Mouse (Mus musculus): Measurements from ENCODE around the gene Rheb.
A peak's percentile ranks its signal among the peaks of the same experiment; 100 is the strongest.
"Not testable (repeated sequence)": the region's sequence is repeated elsewhere in the genome, so short reads cannot be mapped to it uniquely, and the experiment has no call there.

The Rheb gene

DNA sequence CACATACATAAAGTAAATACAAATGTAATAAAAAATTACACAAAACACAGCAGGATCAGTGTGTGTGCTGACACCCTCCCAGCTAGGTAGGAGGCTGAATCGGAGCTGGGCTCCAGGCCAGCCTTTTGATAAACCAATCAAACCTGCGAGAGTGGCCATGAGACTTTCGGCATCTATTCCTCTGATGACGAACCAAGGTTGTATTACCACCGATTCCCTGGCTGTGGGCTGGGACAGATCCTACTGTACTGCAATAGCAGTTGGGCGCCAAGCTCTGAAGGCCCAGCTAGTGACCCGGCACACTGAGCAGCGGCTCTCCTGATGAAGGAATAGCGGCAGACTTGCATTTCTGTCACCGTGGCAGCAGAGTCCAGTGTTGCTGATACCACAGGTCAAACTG is 43.8 kb downstream of the Rheb start:
- no peak for DNase-seq (ENCODE audit: low read depth in 2 of 2, low spot score in 2 of 2)

GRCm38 (mm10) chr5:24797858-24798257 is 44.6 kb downstream of the Rheb start:
- no peak for DNase-seq (ENCODE audit: low read depth in 2 of 2, low spot score in 2 of 2)

- DNase-seq (ENCODE audit: low read depth in 2 of 2, low spot score in 2 of 2), result no peak
Observed at GRCm38 (mm10) chr5:24792961-24793360, 49.5 kb downstream of the Rheb start.

DNA sequence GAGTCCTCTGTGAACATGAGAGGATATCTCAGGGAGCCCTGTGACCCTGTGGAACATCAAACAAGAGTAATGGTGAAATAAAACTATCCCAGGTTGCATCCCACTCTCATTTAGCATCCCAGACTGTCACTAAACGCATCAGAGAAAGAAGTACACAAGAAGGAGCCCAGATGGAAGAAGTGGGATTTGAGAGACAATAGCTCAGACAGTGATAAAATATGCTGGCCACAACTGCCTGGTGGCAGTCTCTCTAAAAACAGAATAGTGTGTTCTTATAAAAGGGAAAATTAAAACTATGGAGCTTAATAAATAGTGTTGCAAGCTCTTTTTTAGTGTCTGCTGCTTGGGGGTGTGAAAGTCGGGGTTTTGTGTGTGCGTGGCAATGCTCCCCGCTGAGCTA is 59.5 kb downstream of the Rheb start:
- no peak for DNase-seq (ENCODE audit: low read depth in 2 of 2, low spot score in 2 of 2)

DNA sequence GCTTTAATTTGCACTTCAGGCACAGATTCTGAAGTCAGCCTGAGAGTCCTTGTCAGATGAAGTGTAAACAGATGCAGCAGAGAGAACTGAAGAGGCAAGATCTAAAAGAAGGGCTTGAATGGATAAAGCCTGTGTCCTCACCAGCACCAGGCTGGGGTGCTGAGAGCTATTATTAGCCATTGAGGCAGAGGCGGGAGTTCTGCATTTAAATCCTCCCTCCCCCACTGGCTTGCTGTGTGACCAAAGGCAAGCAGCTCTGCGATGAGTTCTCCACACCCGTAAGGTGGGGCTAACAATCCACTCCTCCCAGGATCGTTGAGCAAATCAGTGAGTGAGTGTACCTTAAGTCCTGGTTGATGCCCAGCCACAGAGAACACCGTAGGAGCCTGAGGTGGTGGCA is 61.4 kb downstream of the Rheb start:
- DNase-seq (ENCODE audit: low read depth in 2 of 2, low spot score in 2 of 2), result no peak

DNA sequence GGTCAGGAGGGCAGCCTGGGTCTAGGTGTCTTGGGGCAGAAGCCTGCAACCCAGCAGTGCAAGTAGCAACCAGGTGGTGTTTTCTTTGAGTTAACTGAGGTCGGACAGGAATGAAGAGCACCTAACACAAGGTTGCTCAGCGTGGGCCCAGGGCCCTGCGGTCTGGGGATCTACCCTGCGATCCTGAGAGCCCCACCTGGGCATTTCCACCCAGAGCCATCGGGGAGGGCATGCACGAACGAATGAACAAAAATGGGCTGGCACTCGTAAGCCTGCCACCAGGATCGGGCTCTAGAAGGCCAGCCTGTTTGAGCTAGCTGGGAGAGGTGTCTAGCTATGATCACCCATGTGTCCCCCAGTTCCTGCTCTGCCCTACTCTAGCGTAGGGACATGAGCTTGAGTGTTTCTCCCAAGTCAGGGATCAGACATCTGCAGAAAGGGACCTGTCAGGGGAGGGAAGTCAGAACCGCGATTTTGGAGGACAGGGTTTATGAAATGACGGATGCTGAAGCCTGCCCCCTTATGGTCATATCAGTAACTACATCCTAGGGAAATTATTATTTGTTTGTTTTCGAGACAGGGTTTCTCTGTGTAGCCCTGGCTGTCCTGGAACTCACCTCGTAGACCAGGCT is 62.4 kb downstream of the Rheb start:
- DNase-seq (ENCODE audit: low read depth in 2 of 2, low spot score in 2 of 2), result peak; percentile 26 to 48

GRCm38 (mm10) chr5:24779321-24779720 is 63.1 kb downstream of the Rheb start:
- DNase-seq (ENCODE audit: low read depth in 2 of 2, low spot score in 2 of 2), result no peak

GRCm38 (mm10) chr5:24778843-24779140 is 63.6 kb downstream of the Rheb start:
- DNase-seq (ENCODE audit: low read depth in 2 of 2, low spot score in 2 of 2), result no peak

GRCm38 (mm10) chr5:24778082-24778842 is 64.2 kb downstream of the Rheb start:
- DNase-seq (ENCODE audit: low read depth in 2 of 2, low spot score in 2 of 2), result no peak

- peak in 1 of 2 experiments; percentile 40 for DNase-seq (ENCODE audit: low read depth in 2 of 2, low spot score in 2 of 2)
Observed at GRCm38 (mm10) chr5:24776681-24777080, 65.7 kb downstream of the Rheb start.

GRCm38 (mm10) chr5:24774549-24774948 is 67.9 kb downstream of the Rheb start:
- not testable (repeated sequence) for DNase-seq (ENCODE audit: low read depth in 2 of 2, low spot score in 2 of 2)

GRCm38 (mm10) chr5:24757816-24758215 is 84.6 kb downstream of the Rheb start, which contains the start of gene Crygn:
TSS of gene Crygn (minus strand) at chr5:24758008.
- no peak for DNase-seq (ENCODE audit: low read depth in 2 of 2, low spot score in 2 of 2)

- no peak for DNase-seq (ENCODE audit: low read depth in 2 of 2, low spot score in 2 of 2)
Observed at GRCm38 (mm10) chr5:24756931-24757330, 85.5 kb downstream of the Rheb start.

Data from CD8-positive naive resting alpha-beta T cell, adult 2 months (primary cell).